Mouse (Mus musculus) CH12.LX (cell line): ENCODE results near the gene Insm1. TPM values are rescaled to one million over a fixed set of nuclear protein-coding genes. Genes with fewer than 3 reads are reported as not detected.
A peak's percentile ranks its signal among the peaks of the same experiment; 100 is the strongest.

Experiments
- DNase-seq: peaks from one replicate; pipeline ENCODE4 v3.0.0-alpha.2; 2013; ENCODE audit errors: extremely low read depth
- H3K27ac ChIP-seq: 2 replicates; pipeline ENCODE4 v1.5.1; 2012; ENCODE audit warnings: low read depth, mild to moderate bottlenecking, control low read depth, moderate library complexity; ENCODE audit not compliant: insufficient read depth
- H3K27me3 ChIP-seq: replicated peaks from 2 replicates; pipeline ENCODE3; 2012; ENCODE audit warnings: inconsistent platforms
- H3K36me3 ChIP-seq, 2 experiments: replicated peaks in 1 of 2; 2 replicates each; pipeline versions ENCODE3 to v1.6.1; 2012; ENCODE audit warnings: inconsistent platforms in 1 of 2, low read length in 1 of 2, mild to moderate bottlenecking in 1 of 2, mixed read lengths in 1 of 2, moderate library complexity in 1 of 2; ENCODE audit not compliant: control insufficient read depth in 1 of 2, insufficient read depth in 1 of 2
- H3K4me1 ChIP-seq, 2 experiments: 2 replicates each; pipeline ENCODE4 v1.6.1; 2012; ENCODE audit warnings: inconsistent platforms in 1 of 2, moderate library complexity in 1 of 2; ENCODE audit not compliant: insufficient read depth in 2 of 2, control insufficient read depth in 1 of 2
- H3K4me2 ChIP-seq: 2 replicates; pipeline ENCODE4 v1.6.1; 2012; ENCODE audit warnings: low read depth, mild to moderate bottlenecking, control low read depth; ENCODE audit not compliant: poor library complexity, insufficient read depth, severe bottlenecking
- H3K4me3 ChIP-seq, 3 experiments: fragments of 150-350 bp in 1 of 3; sonication (generic) in 1 of 3; replicated peaks in 1 of 3; 2 replicates each; pipeline versions ENCODE3 to v1.5.1; 2011 to 2012; ENCODE audit warnings: low read depth in 2 of 3, low read length in 2 of 3, mild to moderate bottlenecking in 2 of 3, moderate library complexity in 2 of 3, control low read depth in 1 of 3, improper control_type of control experiment in 1 of 3, inconsistent platforms in 1 of 3, mixed read lengths in 1 of 3; ENCODE audit not compliant: poor library complexity in 1 of 3
- H3K79me2 ChIP-seq: replicated peaks from 2 replicates; pipeline ENCODE4 v1.6.1; 2012; ENCODE audit warnings: mild to moderate bottlenecking, moderate library complexity; ENCODE audit not compliant: control insufficient read depth, poor library complexity, insufficient read depth, severe bottlenecking; ENCODE audit errors: extremely low read depth
- H3K9ac ChIP-seq: 2 replicates; pipeline ENCODE4 v1.6.1; 2012; ENCODE audit warnings: low read depth, mild to moderate bottlenecking, control low read depth, moderate library complexity; ENCODE audit not compliant: insufficient read depth
- H3K9me3 ChIP-seq: replicated peaks from 2 replicates; pipeline ENCODE3; 2012; ENCODE audit warnings: low read length, inconsistent platforms, mixed read lengths
- CTCF ChIP-seq, 2 experiments: IDR thresholded peaks in 1 of 2; conservative IDR thresholded peaks in 1 of 2; 2 replicates each; pipeline ENCODE4 v1.5.1; 2011 to 2012; ENCODE audit warnings: low read depth in 2 of 2, low read length in 2 of 2, improper control_type of control experiment in 1 of 2, inconsistent platforms in 1 of 2, mild to moderate bottlenecking in 1 of 2, moderate library complexity in 1 of 2
- ELF1 ChIP-seq: IDR thresholded peaks from 2 replicates; pipeline ENCODE4 v1.6.1; 2014; ENCODE audit warnings: low read depth, mild to moderate bottlenecking, inconsistent platforms, low read length, improper control_type of control experiment
- ETS1 ChIP-seq: conservative IDR thresholded peaks from 2 replicates; pipeline ENCODE4 v1.6.1; 2012; ENCODE audit warnings: low read depth, mild to moderate bottlenecking, inconsistent platforms, low read length, improper control_type of control experiment, moderate library complexity
- IRF4 ChIP-seq: IDR thresholded peaks from 2 replicates; pipeline ENCODE4 v1.6.1; 2014; ENCODE audit warnings: low read depth, mild to moderate bottlenecking, inconsistent platforms, low read length, improper control_type of control experiment
- JUND ChIP-seq: conservative IDR thresholded peaks from 2 replicates; pipeline ENCODE4 v1.6.1; 2011; ENCODE audit warnings: low read depth, low read length, improper control_type of control experiment
- KAT2A ChIP-seq: IDR thresholded peaks from 2 replicates; pipeline ENCODE4 v1.6.1; 2012; ENCODE audit warnings: low read length, improper control_type of control experiment, inconsistent platforms; ENCODE audit not compliant: insufficient replicate concordance
- MAFK ChIP-seq: IDR thresholded peaks from 2 replicates; pipeline ENCODE4 v1.6.1; 2011; ENCODE audit warnings: low read length, improper control_type of control experiment; ENCODE audit not compliant: insufficient replicate concordance
- MEF2A ChIP-seq: IDR thresholded peaks from 2 replicates; pipeline ENCODE4 v1.6.1; 2014; ENCODE audit warnings: low read depth, mild to moderate bottlenecking, inconsistent platforms, low read length, improper control_type of control experiment, borderline replicate concordance
- MXI1 ChIP-seq: IDR thresholded peaks from 2 replicates; pipeline ENCODE4 v1.6.1; 2011; ENCODE audit warnings: mild to moderate bottlenecking, low read depth, low read length, improper control_type of control experiment
- RAD21 ChIP-seq: IDR thresholded peaks from 2 replicates; pipeline ENCODE4 v1.6.1; 2011; ENCODE audit warnings: low read depth, mild to moderate bottlenecking, low read length, improper control_type of control experiment, moderate library complexity
- RCOR1 ChIP-seq: conservative IDR thresholded peaks from 2 replicates; pipeline ENCODE4 v1.6.1; 2012; ENCODE audit warnings: low read depth, mild to moderate bottlenecking, inconsistent platforms, low read length, improper control_type of control experiment
- SIN3A ChIP-seq: IDR thresholded peaks from 2 replicates; pipeline ENCODE4 v1.6.1; 2012; ENCODE audit warnings: low read length, improper control_type of control experiment, inconsistent platforms
- UBTF ChIP-seq: IDR thresholded peaks from 2 replicates; pipeline ENCODE4 v1.6.1; 2012; ENCODE audit warnings: low read depth, mild to moderate bottlenecking, inconsistent platforms, low read length, improper control_type of control experiment, moderate library complexity
- USF2 ChIP-seq: conservative IDR thresholded peaks from 2 replicates; pipeline ENCODE4 v1.6.1; 2011; ENCODE audit warnings: low read depth, low read length, improper control_type of control experiment
- ZC3H11A ChIP-seq: IDR thresholded peaks from 2 replicates; pipeline ENCODE4 v1.6.1; 2012; ENCODE audit warnings: low read depth, mild to moderate bottlenecking, inconsistent platforms, low read length, improper control_type of control experiment
- ZMIZ1 ChIP-seq: IDR thresholded peaks from 2 replicates; pipeline ENCODE4 v1.6.1; 2012; ENCODE audit warnings: low read depth, mild to moderate bottlenecking, inconsistent platforms, low read length, improper control_type of control experiment
- dilution Hi-C: fragments of 300-500 bp; cut with MboI; formaldehyde crosslinking; loops from 2 replicates; pipeline ENCODE4 v1.14.3; 2020; ENCODE audit warnings: low sequenced_read_pairs; ENCODE audit not compliant: extremely low pct_unique_long_range_greater_than_20kb, extremely low pct_ligation_motif_present
- in situ Hi-C: fragments of 300-500 bp; cut with MboI; formaldehyde crosslinking; loops from 3 replicates; pipeline ENCODE4 v1.14.3; 2019; ENCODE audit warnings: low sequenced_read_pairs, low pct_ligation_motif_present, low pct_unique_long_range_greater_than_20kb, mixed read lengths
- polyA plus RNA-seq: library from polyadenylated mRNA; unstranded; fragments of >175 nt; gene quantifications from 2 replicates; pipeline ENCODE4 v1.2.1, GENCODE M21; 2012; ENCODE audit warnings: low read depth; ENCODE audit not compliant: insufficient read length
- total RNA-seq, 2 experiments: library from RNA; depleted of rRNA; stranded (reverse); fragments of 300-350 nt in 1 of 2; fragments of >200 nt in 1 of 2; gene quantifications; 2 replicates each; pipeline ENCODE4 v1.2.3; 2012 to 2014

Gene Insm1
- total and polyA plus RNA-seq, 3 experiments: not detected

DNA sequence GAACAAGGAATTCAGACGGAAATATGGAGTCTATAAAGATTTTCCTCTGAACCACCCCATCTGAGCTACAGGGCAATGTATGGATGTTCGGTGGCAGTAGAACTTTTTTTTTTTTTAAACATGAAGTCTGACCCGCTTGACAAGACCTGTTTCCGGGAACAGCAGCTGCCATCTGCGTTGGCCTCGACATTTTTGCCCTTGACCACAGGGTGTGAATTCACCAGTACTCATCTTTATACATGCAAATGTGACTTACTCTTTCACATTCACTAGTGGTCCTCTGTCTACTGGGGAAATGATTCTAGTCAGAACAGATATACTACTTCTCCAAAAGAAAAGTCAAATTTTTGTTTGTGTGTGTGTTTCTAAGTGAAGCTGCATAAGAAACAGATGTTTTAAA lies 4.1 kb downstream of the Insm1 start (continued):
- TF ChIP-seq SIN3A: peak; percentile 70; the same call in 1 of the 2 replicates
- peak; percentile 70 for TF ChIP-seq ELF1
- TF ChIP-seq UBTF: no peak
- no peak for TF ChIP-seq USF2
- TF ChIP-seq ETS1: peak; percentile 66
- no peak; the same call in 1 of the 2 replicates for TF ChIP-seq MEF2A
- TF ChIP-seq KAT2A: no peak
- peak; percentile 76 for TF ChIP-seq RCOR1
- no peak for TF ChIP-seq ZC3H11A
- TF ChIP-seq JUND: peak; percentile 68

DNA sequence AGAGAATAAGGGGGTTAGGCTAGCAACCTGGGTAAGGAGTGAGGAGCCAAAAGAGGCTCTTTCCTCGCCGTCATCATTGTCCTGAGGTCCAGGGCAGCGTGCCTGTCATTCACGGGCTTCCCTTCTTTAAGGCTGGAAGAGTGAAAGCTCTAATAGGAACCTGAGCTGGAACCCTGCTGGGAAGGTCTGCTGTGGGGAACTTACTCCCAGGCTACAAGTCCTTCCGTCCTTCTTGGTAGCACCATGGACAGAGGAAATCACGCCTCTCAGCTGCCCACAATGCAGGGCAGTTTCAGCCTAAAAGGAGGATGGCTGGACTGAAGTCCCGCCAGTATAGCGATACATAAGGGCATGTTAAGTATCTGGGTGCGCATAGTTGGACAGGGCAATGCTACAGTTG lies 4.8 kb downstream of the Insm1 start:
- Histone ChIP-seq H3K79me2 (no peaks in the 10 kb centered on the region), H3K27ac (peak overlapping the region; percentile 8; the same call in 1 of the 2 replicates), H3K4me2 (peak overlapping the region; percentile 87), H3K9me3 (peaks cover 21% of the 10 kb centered on the region), H3K4me3 (no peak overlapping the region), H3K4me1 (peaks cover 7 to 49% of the 10 kb centered on the region in 2 experiments), H3K9ac (no peak overlapping the region)
- DNase-seq: no peak
- dilution Hi-C loops (no loop called here), in situ Hi-C loops (loop anchor here (25.0 kb wide), 1 partner anchor 264 kb away; no protein-coding TSS in a partner anchor)
- TF ChIP-seq MAFK (no peak), SIN3A (peak; percentile 31; the same call in 1 of the 2 replicates), MXI1 (peak; percentile 82), ZMIZ1 (no peak)
- TF ChIP-seq, all 38 proteins: peak for 2
- Histone ChIP-seq H3K36me3 (no peaks in the 10 kb centered on the region), H3K27me3 (no peaks in the 10 kb centered on the region)

DNA sequence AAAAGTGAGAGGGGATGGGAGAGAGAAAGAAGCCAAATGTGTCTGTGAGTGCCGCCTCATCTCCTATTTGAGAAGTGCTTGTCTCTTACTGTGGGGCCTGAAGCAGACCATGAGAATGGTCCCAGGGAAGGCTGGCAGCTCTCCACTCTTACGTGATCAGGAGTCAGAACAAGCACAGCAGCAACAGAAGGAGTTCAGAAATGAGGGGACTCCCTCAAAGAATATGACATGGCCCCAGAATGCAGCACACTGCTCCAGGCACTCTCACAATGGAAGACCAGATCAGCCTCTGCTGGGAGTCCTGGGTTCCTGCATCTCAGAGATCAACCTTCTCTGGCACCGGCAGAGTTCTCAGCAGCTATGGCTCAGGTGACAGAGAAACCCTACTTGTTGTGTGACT lies 5.9 kb downstream of the Insm1 start:
- no peak overlapping the region for H3K27ac ChIP-seq
- no peak for DNase-seq
- H3K4me1 ChIP-seq: peaks cover 7 to 55% of the 10 kb centered on the region in 2 experiments
- H3K4me3 ChIP-seq: no peak overlapping the region
- no peak overlapping the region for H3K4me2 ChIP-seq
- no peaks in the 10 kb centered on the region for H3K79me2 ChIP-seq
- TF ChIP-seq CTCF (conservative IDR thresholded peaks at IDR 0.05 in 1 of 2, IDR thresholded peaks at IDR 0.05 in 1 of 2; ENCODE audit: low read depth in 2 of 2, low read length in 2 of 2) (peak in 1 of 2 experiments; percentile 28; a peak in 2 of 4 replicates), IRF4 (no peak), RAD21 (peak; percentile 16)
- dilution Hi-C loops: no loop called here
- no peaks in the 10 kb centered on the region for H3K27me3 ChIP-seq
- no peaks in the 10 kb centered on the region for H3K36me3 ChIP-seq
- peaks cover 11% of the 10 kb centered on the region for H3K9me3 ChIP-seq
- in situ Hi-C loops: loop anchor here (25.0 kb wide), 1 partner anchor 265 kb away; no protein-coding TSS in a partner anchor
- no peak overlapping the region for H3K9ac ChIP-seq
